9 mouse cellular contexts compared by ENCODE assay signal in genomic region chr13:112771447-112772208, GRCm38 (mm10). TPM values are rescaled to one million over a fixed set of nuclear protein-coding genes. Genes with fewer than 3 reads are reported as not detected.
DNase-seq lines count a peak whose midpoint lies in the region; ATAC-seq and TF ChIP-seq lines count a peak whose summit lies in the region.
"Had no signal": no experiment of that assay in that cellular context is flagged by ENCODE, and none has a peak within 500 bp of the region (broad histone marks: within the 10 kb centered on the region; RNA-seq: fewer than 3 reads in every experiment).

No protein-coding gene starts in this region.

- intact Hi-C loops in heart, postnatal 14 days (cut with DNase I), result no loop called here

- no peak overlapping the region for H3K4me3 ChIP-seq in heart, postnatal 0 days (ENCODE audit: low read depth, low read length)
- 0 out of 2 replicates have a peak overlapping the region, but pooled peaks have one; percentile 10 for H3K4me3 ChIP-seq in lung, embryonic 15.5 days
- H3K4me3 ChIP-seq in layer of hippocampus, adult 2 months, result no peak overlapping the region

- ATAC-seq in Patski, result peak; percentile 51
- no peak for ATAC-seq in heart, postnatal 0 days (ENCODE audit: insufficient read depth, low read depth)
- no peak for ATAC-seq in lung, embryonic 15.5 days (ENCODE audit: borderline replicate concordance, extremely low read depth, low FRiP score, low TSS enrichment)

- H3K36me3 ChIP-seq in heart, postnatal 0 days (replicated peaks; ENCODE audit: control insufficient read depth, insufficient read depth, low read length), result no peaks in the 10 kb centered on the region
- no peaks in the 10 kb centered on the region for H3K36me3 ChIP-seq in lung, embryonic 15.5 days
- H3K36me3 ChIP-seq: G1E had no signal

- H3K27ac ChIP-seq in heart, postnatal 0 days (ENCODE audit: low read depth), result peak overlapping the region; percentile 78
- H3K27ac ChIP-seq in lung, embryonic 15.5 days, result peak overlapping the region; percentile 73
- no peak overlapping the region for H3K27ac ChIP-seq in layer of hippocampus, adult 2 months

- CTCF ChIA-PET in Patski (lab: Charles Lee), result no interaction called here

- TF ChIP-seq EP300 in heart, postnatal 0 days (IDR thresholded peaks at IDR 0.05; ENCODE audit: low read depth), result peak; percentile 55; the same call in 1 of the 2 replicates

- H3K9ac ChIP-seq in heart, postnatal 0 days (replicated peaks; ENCODE audit: low read depth, low read length), result no peak overlapping the region
- no peak overlapping the region for H3K9ac ChIP-seq in lung, embryonic 15.5 days

- POLR2A ChIA-PET in Patski (lab: Charles Lee), result interaction anchor here (0.7 kb wide), 1 partner anchor 115 kb away, joined by 16 read pairs; no protein-coding TSS in a partner anchor

- in situ Hi-C loops in Patski (cut with MboI; ENCODE audit: low pct_unique_long_range_greater_than_20kb), result no loop called here

- TF ChIP-seq CTCF in Patski (IDR thresholded peaks at IDR 0.05), result no peak
- no peak for TF ChIP-seq CTCF in heart, postnatal 0 days (IDR thresholded peaks at IDR 0.05; ENCODE audit: low read depth)
- TF ChIP-seq CTCF in layer of hippocampus, adult 2 months (conservative IDR thresholded peaks at IDR 0.05), result no peak

- H3K9me3 ChIP-seq in heart, postnatal 0 days (replicated peaks; ENCODE audit: control insufficient read depth, low read length), result peaks cover 4% of the 10 kb centered on the region; the same call in 1 of the 2 replicates
- H3K9me3 ChIP-seq in lung, embryonic 15.5 days, result peaks cover 10% of the 10 kb centered on the region; the same call in 1 of the 2 replicates
- H3K9me3 ChIP-seq: G1E had no signal

- WGBS in heart, postnatal 0 days, result 31% methylated on average over 15 of the region's 15 CpGs
- 28% methylated on average over 15 of the region's 15 CpGs for WGBS in lung, embryonic 15.5 days

- H3K4me2 ChIP-seq in heart, postnatal 0 days (ENCODE audit: low read depth, low read length), result no peak overlapping the region
- peak overlapping the region; percentile 42 for H3K4me2 ChIP-seq in lung, embryonic 15.5 days

- DNase-seq in heart, adult 18-20 months, result peak; percentile 61 to 77
- DNase-seq in heart, postnatal 14 days, result no peak
- no peak for DNase-seq in Patski (ENCODE audit: low read depth, low spot score)
- DNase-seq in heart, postnatal 0 days (ENCODE audit: low spot score), result no peak
- DNase-seq in frontal cortex, postnatal 14 days (ENCODE audit: low spot score in 2 of 2), result no peak
- no peak for DNase-seq in layer of hippocampus, adult 2 months (ENCODE audit: low spot score in 2 of 2)
- DNase-seq in thymus, postnatal 4 days, result no peak

- no peaks in the 10 kb centered on the region for H3K27me3 ChIP-seq in Patski
- H3K27me3 ChIP-seq in heart, postnatal 0 days (ENCODE audit: control insufficient read depth, insufficient read depth, low read length), result no peaks in the 10 kb centered on the region
- H3K27me3 ChIP-seq in lung, embryonic 15.5 days, result no peaks in the 10 kb centered on the region

- H3K4me1 ChIP-seq in heart, postnatal 0 days (ENCODE audit: control insufficient read depth, insufficient read depth), result no peaks in the 10 kb centered on the region
- H3K4me1 ChIP-seq in lung, embryonic 15.5 days, result peaks cover 24% of the 10 kb centered on the region

RNA-seq across cellular contexts. Expression of gene Plpp1, which starts 29.0 kb away (rescaled TPM):
- total RNA-seq in heart, adult 18-20 months (2021), result 10 to 100 TPM; 41.8 to 43.5 TPM
- 10 to 100 TPM; 72.5 to 75.2 TPM for total RNA-seq in heart, postnatal 14 days (2021)
- 27.3 TPM for polyA plus RNA-seq in Patski (2021)
- 88.7 and 129 TPM in 2 replicates for total RNA-seq in heart, postnatal 0 days (2014; rRNA removed; ENCODE audit: low replicate concordance)
- 89.4 and 101 TPM in 2 replicates for polyA plus RNA-seq in heart, postnatal 0 days (2015; fragmentation: Nextera tagmentation; extraction: Ambion mirVana)
- polyA plus RNA-seq in lung, embryonic 15.5 days (2015; fragmentation: Nextera tagmentation; extraction: Ambion mirVana), result 76.5 TPM in 2 replicates
- 10 to 100 TPM; 30.4 to 30.8 TPM for total RNA-seq in layer of hippocampus, adult 2 months (2021)

Comparison
In these comparisons a context has a peak if more than half of its experiments do, and no peak if none do; other contexts are left out.
1. DNase-seq: peak in heart, adult 18-20 months (2 of 2); none in heart, postnatal 14 days (0 of 2), Patski (single experiment), heart, postnatal 0 days (single experiment), frontal cortex, postnatal 14 days (0 of 2), layer of hippocampus, adult 2 months (0 of 2) and thymus, postnatal 4 days (single experiment).